Mouse (Mus musculus) lung, postnatal 0 days (tissue): ENCODE results near the gene Atxn7l2.

Experiments used
- CTCF ChIP-seq: IDR thresholded peaks from 2 replicates; pipeline ENCODE4 v1.5.1; 2016; ENCODE audit warnings: antibody characterized with exemption, mild to moderate bottlenecking
- EP300 ChIP-seq: IDR thresholded peaks from 2 replicates; pipeline ENCODE4 v1.6.1; 2016; ENCODE audit warnings: antibody characterized with exemption, mild to moderate bottlenecking, control low read depth

DNA sequence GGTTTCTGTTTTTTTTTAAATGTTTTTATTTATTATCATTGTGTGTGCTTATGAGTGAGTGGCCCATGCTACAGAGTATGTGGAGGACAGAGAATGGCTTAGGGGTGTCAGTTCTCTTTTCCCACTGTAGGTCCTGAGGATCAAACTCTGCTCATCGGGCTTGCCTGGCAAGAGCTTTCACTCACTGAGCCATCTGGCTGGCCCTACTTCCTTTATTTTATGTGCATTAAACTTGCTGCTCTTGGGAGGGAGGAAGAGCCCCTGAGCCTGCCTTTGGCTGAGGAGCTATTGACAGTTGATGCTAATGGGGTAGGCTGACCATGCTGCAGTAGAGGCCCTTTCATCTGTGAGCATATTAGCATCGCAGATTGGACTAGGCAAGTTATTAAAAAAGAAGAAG, 36.1 kb upstream of the Atxn7l2 start:
- TF ChIP-seq CTCF (no peak), EP300 (no peak)
